Mouse (Mus musculus) liver, embryonic 13.5 days (tissue): ENCODE results near the gene Klrg1. TPM values are rescaled to one million over a fixed set of nuclear protein-coding genes. Genes with fewer than 3 reads are reported as not detected.

ENCODE experiments used
- ATAC-seq: fragments of 200-750 bp; cut with Nextera tagmentation; 2 replicates; pipeline ENCODE4 v1.8.0; 2017; ENCODE audit warnings: low read depth, mild to moderate bottlenecking, moderate number of reproducible peaks, moderate library complexity
- DNase-seq: peaks from one replicate; pipeline ENCODE4 v3.0.0; 2022
- H3K27ac ChIP-seq: fragments of 300-500 bp; sonication (generic); 2 replicates; pipeline ENCODE4 v1.5.1; 2015; ENCODE audit warnings: moderate library complexity, mild to moderate bottlenecking, inconsistent platforms
- H3K27me3 ChIP-seq: fragments of 300-500 bp; sonication (generic); 2 replicates; pipeline ENCODE4 v1.6.1; 2015; ENCODE audit warnings: mild to moderate bottlenecking, inconsistent platforms
- H3K36me3 ChIP-seq: fragments of 300-500 bp; sonication (generic); 2 replicates; pipeline ENCODE4 v1.6.1; 2015; ENCODE audit warnings: mild to moderate bottlenecking, inconsistent platforms
- H3K4me1 ChIP-seq: fragments of 300-500 bp; sonication (generic); replicated peaks from 2 replicates; pipeline ENCODE4 v1.6.1; 2015; ENCODE audit warnings: inconsistent platforms
- H3K4me2 ChIP-seq: fragments of 300-500 bp; sonication (generic); 2 replicates; pipeline ENCODE4 v1.6.1; 2015; ENCODE audit warnings: inconsistent platforms, mild to moderate bottlenecking, moderate library complexity
- H3K4me3 ChIP-seq: fragments of 300-500 bp; sonication (generic); replicated peaks from 2 replicates; pipeline ENCODE4 v1.5.1; 2015; ENCODE audit warnings: mild to moderate bottlenecking, inconsistent platforms
- H3K9ac ChIP-seq: fragments of 300-500 bp; sonication (generic); 2 replicates; pipeline ENCODE4 v1.6.1; 2015; ENCODE audit warnings: mild to moderate bottlenecking, inconsistent platforms
- H3K9me3 ChIP-seq: fragments of 300-500 bp; sonication (generic); replicated peaks from 2 replicates; pipeline ENCODE4 v1.6.1; 2016; ENCODE audit warnings: inconsistent platforms
- WGBS: fragments of 180-500 bp; shearing (Covaris S2); methylation state at CpG from one replicate; pipeline ENCODE4 v1.1.7; 2015; ENCODE audit not compliant: insufficient replicate concordance; 5-methylcytosine and 5-hydroxymethylcytosine counted together
- polyA plus RNA-seq: library from polyadenylated mRNA; unstranded; fragments of >200 nt; fragmentation: Nextera tagmentation; extraction: Ambion mirVana; gene quantifications from 2 replicates; pipeline ENCODE4 v1.2.1, GENCODE M21; 2015

Gene Klrg1
- polyA plus RNA-seq, 1 experiment from 2014 or later, result not detected

GRCm38 (mm10) chr6:122303526-122303925 lies 20.8 kb upstream of the Klrg1 start:
- no peaks in the 10 kb centered on the region for H3K36me3 ChIP-seq
- no peak overlapping the region for H3K27ac ChIP-seq
- 60% methylated on average over 9 of the region's 9 CpGs for WGBS
- ATAC-seq (no peak), DNase-seq (no peak)
- H3K4me2 ChIP-seq, result no peak overlapping the region
- no peak overlapping the region for H3K9ac ChIP-seq
- peaks cover 5% of the 10 kb centered on the region; the same call in 1 of the 2 replicates for H3K4me1 ChIP-seq
- H3K9me3 ChIP-seq, result no peaks in the 10 kb centered on the region
- no peak overlapping the region for H3K4me3 ChIP-seq
- no peaks in the 10 kb centered on the region for H3K27me3 ChIP-seq

- 58% methylated on average over 4 of the region's 4 CpGs for WGBS
- H3K4me2 ChIP-seq, result no peak overlapping the region
- no peaks in the 10 kb centered on the region for H3K27me3 ChIP-seq
- ATAC-seq (no peak), DNase-seq (no peak)
- no peak overlapping the region for H3K9ac ChIP-seq
- peaks cover 4% of the 10 kb centered on the region for H3K4me1 ChIP-seq
- no peaks in the 10 kb centered on the region for H3K36me3 ChIP-seq
- H3K9me3 ChIP-seq, result no peaks in the 10 kb centered on the region
- H3K27ac ChIP-seq, result no peak overlapping the region
- no peak overlapping the region for H3K4me3 ChIP-seq
Measured at GRCm38 (mm10) chr6:122302661-122303060, 20.0 kb upstream of the Klrg1 start.

- H3K4me2 ChIP-seq, result no peak overlapping the region
- peaks cover 9% of the 10 kb centered on the region for H3K4me1 ChIP-seq
- H3K27me3 ChIP-seq, result no peaks in the 10 kb centered on the region
- H3K4me3 ChIP-seq, result no peak overlapping the region
- H3K36me3 ChIP-seq, result no peaks in the 10 kb centered on the region
- no peak for ATAC-seq
- H3K9me3 ChIP-seq, result no peaks in the 10 kb centered on the region
- no peak overlapping the region for H3K9ac ChIP-seq
- WGBS, result 65% methylated on average over 1 of the region's 1 CpGs
- DNase-seq, result no peak
- no peak overlapping the region for H3K27ac ChIP-seq
Measured at GRCm38 (mm10) chr6:122302121-122302520, 19.4 kb upstream of the Klrg1 start.

- H3K4me1 ChIP-seq, result peaks cover 12% of the 10 kb centered on the region
- H3K9ac ChIP-seq, result no peak overlapping the region
- H3K4me3 ChIP-seq, result no peak overlapping the region
- no peaks in the 10 kb centered on the region for H3K9me3 ChIP-seq
- WGBS, result 15% methylated on average over 3 of the region's 3 CpGs
- H3K27me3 ChIP-seq, result no peaks in the 10 kb centered on the region
- no peak for DNase-seq
- no peak for ATAC-seq
- no peak overlapping the region for H3K4me2 ChIP-seq
- no peak overlapping the region for H3K27ac ChIP-seq
- H3K36me3 ChIP-seq, result no peaks in the 10 kb centered on the region
Measured at GRCm38 (mm10) chr6:122299621-122300133, 17.0 kb upstream of the Klrg1 start.

- Histone ChIP-seq H3K27me3 (no peaks in the 10 kb centered on the region), H3K9me3 (no peaks in the 10 kb centered on the region), H3K4me1 (peaks cover 12% of the 10 kb centered on the region), H3K9ac (no peak overlapping the region), H3K27ac (no peak overlapping the region), H3K36me3 (no peaks in the 10 kb centered on the region), H3K4me2 (peak overlapping the region; percentile 67; the same call in 1 of the 2 replicates), H3K4me3 (0 out of 2 replicates have a peak overlapping the region, but pooled peaks have one; percentile 55)
- DNase-seq, result no peak
- no peak for ATAC-seq
- 50% methylated on average over 4 of the region's 4 CpGs for WGBS
Measured at GRCm38 (mm10) chr6:122298223-122298609, 15.5 kb upstream of the Klrg1 start.

- peak overlapping the region; percentile 67 for H3K4me2 ChIP-seq
- H3K4me3 ChIP-seq, result peak overlapping the region; percentile 55
- H3K27me3 ChIP-seq, result no peaks in the 10 kb centered on the region
- ATAC-seq (peak; percentile 65; the same call in 1 of the 2 replicates), DNase-seq (no peak)
- H3K9ac ChIP-seq, result peak overlapping the region; percentile 57
- H3K36me3 ChIP-seq, result no peaks in the 10 kb centered on the region
- no peaks in the 10 kb centered on the region for H3K9me3 ChIP-seq
- WGBS, result 9% methylated on average over 25 of the region's 25 CpGs
- H3K27ac ChIP-seq, result no peak overlapping the region
- peaks cover 12% of the 10 kb centered on the region for H3K4me1 ChIP-seq
Measured at GRCm38 (mm10) chr6:122297279-122298222, 14.9 kb upstream of the Klrg1 start.

- Histone ChIP-seq H3K9ac (no peak overlapping the region), H3K9me3 (no peaks in the 10 kb centered on the region), H3K4me2 (peak overlapping the region; percentile 67), H3K4me3 (peak overlapping the region; percentile 55), H3K36me3 (no peaks in the 10 kb centered on the region), H3K27me3 (no peaks in the 10 kb centered on the region), H3K4me1 (peaks cover 12% of the 10 kb centered on the region), H3K27ac (no peak overlapping the region)
- 26% methylated on average over 3 of the region's 3 CpGs for WGBS
- ATAC-seq (no peak), DNase-seq (no peak)
Measured at GRCm38 (mm10) chr6:122296918-122297278, 14.2 kb upstream of the Klrg1 start.

GRCm38 (mm10) chr6:122295242-122295641 lies 12.6 kb upstream of the Klrg1 start:
- no peak overlapping the region for H3K4me3 ChIP-seq
- 41% methylated on average over 9 of the region's 9 CpGs for WGBS
- no peaks in the 10 kb centered on the region for H3K27me3 ChIP-seq
- H3K4me2 ChIP-seq, result no peak overlapping the region
- DNase-seq, result no peak
- no peaks in the 10 kb centered on the region for H3K9me3 ChIP-seq
- ATAC-seq, result no peak
- no peak overlapping the region for H3K9ac ChIP-seq
- H3K4me1 ChIP-seq, result peaks cover 12% of the 10 kb centered on the region
- no peaks in the 10 kb centered on the region for H3K36me3 ChIP-seq
- no peak overlapping the region for H3K27ac ChIP-seq

- WGBS, result 43% methylated on average over 3 of the region's 3 CpGs
Measured at GRCm38 (mm10) chr6:122294290-122294689, 11.6 kb upstream of the Klrg1 start.

GRCm38 (mm10) chr6:122293796-122294195 lies 11.1 kb upstream of the Klrg1 start:
- H3K9me3 ChIP-seq, result no peaks in the 10 kb centered on the region
- no peak overlapping the region for H3K27ac ChIP-seq
- 51% methylated on average over 9 of the region's 9 CpGs for WGBS
- DNase-seq (no peak), ATAC-seq (no peak)
- no peaks in the 10 kb centered on the region for H3K36me3 ChIP-seq
- H3K4me3 ChIP-seq, result no peak overlapping the region
- H3K9ac ChIP-seq, result no peak overlapping the region
- H3K4me1 ChIP-seq, result peaks cover 12% of the 10 kb centered on the region
- H3K27me3 ChIP-seq, result no peaks in the 10 kb centered on the region
- no peak overlapping the region for H3K4me2 ChIP-seq

More at GRCm38 (mm10) chr6:122294290-122294689, 11.6 kb upstream of the Klrg1 start:
- H3K27me3 ChIP-seq, result no peaks in the 10 kb centered on the region
- peaks cover 12% of the 10 kb centered on the region for H3K4me1 ChIP-seq
- DNase-seq (no peak), ATAC-seq (no peak)
- H3K4me3 ChIP-seq, result no peak overlapping the region
- no peak overlapping the region for H3K4me2 ChIP-seq
- H3K27ac ChIP-seq, result no peak overlapping the region
- H3K36me3 ChIP-seq, result no peaks in the 10 kb centered on the region
- H3K9ac ChIP-seq, result no peak overlapping the region
- H3K9me3 ChIP-seq, result no peaks in the 10 kb centered on the region

- Histone ChIP-seq H3K9ac (no peak overlapping the region), H3K4me3 (no peak overlapping the region), H3K9me3 (no peaks in the 10 kb centered on the region), H3K27me3 (no peaks in the 10 kb centered on the region), H3K27ac (no peak overlapping the region), H3K4me2 (no peak overlapping the region), H3K36me3 (no peaks in the 10 kb centered on the region), H3K4me1 (peaks cover 12% of the 10 kb centered on the region)
- 80% methylated on average over 8 of the region's 8 CpGs for WGBS
- DNase-seq (no peak), ATAC-seq (no peak)
Measured at GRCm38 (mm10) chr6:122293121-122293520, 10.4 kb upstream of the Klrg1 start.
